Mouse (Mus musculus) thymus, postnatal 0 days (tissue): ENCODE measurements around the gene Clasp2. TPM values are rescaled to one million over a fixed set of nuclear protein-coding genes. Genes with fewer than 3 reads are reported as not detected.
"Not testable (repeated sequence)": the region's sequence is repeated elsewhere in the genome, so short reads cannot be mapped to it uniquely, and the experiment has no call there.

Experiments
- DNase-seq: peaks from one replicate; pipeline ENCODE4 v3.0.0-alpha.2; 2015; ENCODE audit warnings: low spot score
- polyA plus RNA-seq: library from polyadenylated mRNA; unstranded; fragments of >200 nt; fragmentation: Nextera tagmentation; extraction: Ambion mirVana; gene quantifications from 2 replicates; pipeline ENCODE4 v1.2.1, GENCODE M21; 2015

Clasp2 gene
- 16.4 and 21.0 TPM in 2 replicates for polyA plus RNA-seq

- peak; percentile 86 for DNase-seq
Observed at GRCm38 (mm10) chr9:113741108-113741636, at the start of gene Clasp2. Clasp2 (plus strand) TSS chr9:113741473.

- DNase-seq, result no peak
Observed at GRCm38 (mm10) chr9:113701441-113702160, 39.7 kb upstream of the Clasp2 start.

GRCm38 (mm10) chr9:113706108-113706507 is 35.2 kb upstream of the Clasp2 start:
- peak; percentile 43 for DNase-seq

GRCm38 (mm10) chr9:113706841-113707240 is 34.4 kb upstream of the Clasp2 start:
- DNase-seq, result no peak

GRCm38 (mm10) chr9:113707481-113708360 is 33.6 kb upstream of the Clasp2 start, which contains the start of gene Pdcd6ip:
Pdcd6ip (minus strand) TSS chr9:113708259.
- peak; percentile 90 for DNase-seq

GRCm38 (mm10) chr9:113708361-113709280 is 32.7 kb upstream of the Clasp2 start:
- DNase-seq, result no peak

GRCm38 (mm10) chr9:113710871-113711270 is 30.4 kb upstream of the Clasp2 start:
- DNase-seq, result no peak

- peak; percentile 33 for DNase-seq
Observed at GRCm38 (mm10) chr9:113719063-113719462, 22.2 kb upstream of the Clasp2 start.

GRCm38 (mm10) chr9:113724646-113725045 is 16.6 kb upstream of the Clasp2 start:
- no peak for DNase-seq

- DNase-seq, result not testable (repeated sequence)
Observed at GRCm38 (mm10) chr9:113725609-113726008, 15.7 kb upstream of the Clasp2 start.

GRCm38 (mm10) chr9:113726131-113726530 is 15.1 kb upstream of the Clasp2 start:
- DNase-seq, result no peak

GRCm38 (mm10) chr9:113726991-113727680 is 14.1 kb upstream of the Clasp2 start:
- no peak for DNase-seq

- no peak for DNase-seq
Observed at GRCm38 (mm10) chr9:113731540-113731939, 9.7 kb upstream of the Clasp2 start.

GRCm38 (mm10) chr9:113735920-113736319 is 5.4 kb upstream of the Clasp2 start:
- DNase-seq, result no peak

GRCm38 (mm10) chr9:113738021-113738420 is 3.3 kb upstream of the Clasp2 start:
- no peak for DNase-seq

- no peak for DNase-seq
Observed at GRCm38 (mm10) chr9:113738941-113739340, 2.3 kb upstream of the Clasp2 start.

- DNase-seq, result peak; percentile 74
Observed at GRCm38 (mm10) chr9:113741637-113742137, 414 bp downstream of the Clasp2 start.

GRCm38 (mm10) chr9:113742361-113742794 is 1.1 kb downstream of the Clasp2 start:
- DNase-seq, result peak; percentile 12

- peak; percentile 15 for DNase-seq
Observed at GRCm38 (mm10) chr9:113743291-113743690, 2.0 kb downstream of the Clasp2 start.

GRCm38 (mm10) chr9:113749356-113749755 is 8.1 kb downstream of the Clasp2 start:
- no peak for DNase-seq
